Mouse (Mus musculus) stomach, embryonic 15.5 days (tissue): Measurements from ENCODE around the gene Tceal3. TPM values are rescaled to one million over a fixed set of nuclear protein-coding genes. Genes with fewer than 3 reads are reported as not detected.
A peak's percentile ranks its signal among the peaks of the same experiment; 100 is the strongest.
"Not testable (repeated sequence)": the region's sequence is repeated elsewhere in the genome, so short reads cannot be mapped to it uniquely, and the experiment has no call there.

Source experiments
- ATAC-seq: fragments of 200-750 bp; cut with Nextera tagmentation; 2 replicates; pipeline ENCODE4 v1.8.0; 2017; ENCODE audit warnings: low read depth, moderate number of reproducible peaks, moderate TSS enrichment; ENCODE audit not compliant: insufficient read depth, low FRiP score
- H3K27ac ChIP-seq: fragments of 300-500 bp; sonication (generic); 2 replicates; pipeline ENCODE4 v1.5.1; 2015; ENCODE audit warnings: mild to moderate bottlenecking, inconsistent platforms
- H3K27me3 ChIP-seq: fragments of 300-500 bp; sonication (generic); replicated peaks from 2 replicates; pipeline ENCODE4 v1.6.1; 2015; ENCODE audit warnings: inconsistent platforms
- H3K36me3 ChIP-seq: fragments of 300-500 bp; sonication (generic); 2 replicates; pipeline ENCODE4 v1.6.1; 2015; ENCODE audit warnings: inconsistent platforms
- H3K4me1 ChIP-seq: fragments of 300-500 bp; sonication (generic); 2 replicates; pipeline ENCODE4 v1.6.1; 2015; ENCODE audit warnings: inconsistent platforms
- H3K4me2 ChIP-seq: fragments of 300-500 bp; sonication (generic); 2 replicates; pipeline ENCODE4 v1.6.1; 2015; ENCODE audit warnings: mild to moderate bottlenecking, inconsistent platforms
- H3K4me3 ChIP-seq: fragments of 300-500 bp; sonication (generic); replicated peaks from 2 replicates; pipeline ENCODE4 v1.5.1; 2015; ENCODE audit warnings: inconsistent platforms
- H3K9ac ChIP-seq: fragments of 300-500 bp; sonication (generic); 2 replicates; pipeline ENCODE4 v1.6.1; 2015; ENCODE audit warnings: inconsistent platforms
- H3K9me3 ChIP-seq: fragments of 300-500 bp; sonication (generic); 2 replicates; pipeline ENCODE4 v1.6.1; 2016; ENCODE audit warnings: inconsistent platforms
- WGBS: fragments of 180-500 bp; shearing (Covaris S2); methylation state at CpG from one replicate; pipeline ENCODE4 v1.1.7; 2015; 5-methylcytosine and 5-hydroxymethylcytosine counted together
- polyA plus RNA-seq: library from polyadenylated mRNA; unstranded; fragments of >200 nt; fragmentation: Nextera tagmentation; extraction: Ambion mirVana; gene quantifications from 2 replicates; pipeline ENCODE4 v1.2.1, GENCODE M21; 2015

The Tceal3 gene
- polyA plus RNA-seq, 1 experiment from 2014 or later = 7.2 TPM

DNA sequence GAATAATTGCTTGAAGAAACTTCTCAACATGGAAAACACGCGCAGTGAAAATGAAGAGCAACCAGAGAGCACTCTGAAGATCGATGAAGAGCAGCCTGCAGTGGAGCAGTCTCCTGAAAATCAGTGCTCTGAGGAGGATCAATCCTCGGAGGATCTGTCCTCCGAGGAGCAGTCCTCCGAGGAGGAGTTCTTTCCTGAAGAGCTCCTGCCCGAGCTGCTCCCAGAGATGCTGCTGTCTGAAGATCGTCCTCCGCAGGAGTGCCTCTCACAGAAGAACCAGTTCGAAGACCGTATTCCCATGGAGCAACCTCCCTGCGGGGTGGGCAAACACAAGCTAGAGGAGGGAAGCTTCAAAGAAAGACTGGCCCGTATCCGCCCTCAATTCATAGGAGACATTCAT, 118.1 kb downstream of the Tceal3 start:
- Histone ChIP-seq H3K27me3 (no peaks in the 10 kb centered on the region), H3K27ac (peak overlapping the region; percentile 71; the same call in 1 of the 2 replicates), H3K9ac (peak overlapping the region; percentile 32; the same call in 1 of the 2 replicates), H3K9me3 (no peaks in the 10 kb centered on the region), H3K4me2 (peak overlapping the region; percentile 56), H3K36me3 (no peaks in the 10 kb centered on the region), H3K4me1 (no peaks in the 10 kb centered on the region), H3K4me3 (peak overlapping the region; percentile 51)
- WGBS = 31% methylated on average over 14 of the region's 14 CpGs
- ATAC-seq = no peak

DNA sequence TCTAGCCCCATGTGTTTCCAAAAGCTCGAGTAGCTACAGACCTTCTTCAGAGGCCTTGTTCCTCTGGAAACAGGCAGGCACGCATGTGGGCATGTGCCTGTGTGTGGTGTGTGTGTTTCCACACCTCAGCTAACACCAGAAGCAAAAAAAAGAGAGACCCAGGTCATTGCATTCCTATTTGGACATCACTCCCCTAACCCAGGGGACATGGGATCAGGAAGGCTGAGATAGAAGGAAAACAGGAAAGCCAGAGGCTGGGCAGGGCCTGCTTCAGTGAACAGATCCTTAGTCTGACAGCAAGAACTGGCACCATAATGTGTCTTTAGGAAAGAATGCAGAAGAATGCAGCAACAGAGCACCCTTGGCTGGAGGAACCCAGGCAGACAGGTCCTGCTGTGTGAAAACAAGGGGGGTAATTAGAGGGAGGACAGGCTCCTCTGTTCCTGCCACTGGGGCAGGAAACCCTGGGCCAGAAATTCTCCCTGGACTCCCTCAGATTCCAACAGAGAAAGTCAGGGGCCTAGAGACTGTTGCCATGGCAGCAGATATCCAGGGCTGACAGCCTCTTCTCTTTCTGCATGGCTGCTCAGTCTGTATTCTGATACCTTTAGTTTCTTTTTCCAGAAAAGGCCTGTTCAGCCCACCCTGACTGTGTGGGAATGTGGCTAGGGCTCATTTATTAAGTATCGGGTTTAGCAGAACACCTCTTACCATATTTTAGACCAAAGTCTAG, 124.3 kb downstream of the Tceal3 start:
- 60% methylated on average over 3 of the region's 3 CpGs for WGBS
- not testable (repeated sequence) for ATAC-seq, H3K9ac ChIP-seq

More for the DNA sequence above, 124.3 kb downstream of the Tceal3 start:
- not testable (repeated sequence) for H3K4me1 ChIP-seq, H3K27me3 ChIP-seq, H3K36me3 ChIP-seq, H3K9me3 ChIP-seq, H3K4me3 ChIP-seq, H3K4me2 ChIP-seq, H3K27ac ChIP-seq

Other genes with a start within 250 kb of the Tceal3 start
- not detected in 2 replicates for gene Kir3dl1, start 72.8 kb upstream of the Tceal3 start, polyA plus RNA-seq
- gene Kir3dl2, start 46.8 kb upstream of the Tceal3 start, polyA plus RNA-seq = not detected in 2 replicates
- 8.6 and 8.8 TPM in 2 replicates for gene Tceal1, start 117.1 kb downstream of the Tceal3 start, polyA plus RNA-seq
- gene Morf4l2, start 152.8 kb downstream of the Tceal3 start, polyA plus RNA-seq = 490 and 503 TPM in 2 replicates
- gene Glra4, start 189.3 kb downstream of the Tceal3 start, polyA plus RNA-seq = 0.08 TPM in 1 of 2 replicates, not detected in the other
- 4.7 and 5.2 TPM in 2 replicates for gene Plp1, start 231.8 kb downstream of the Tceal3 start, polyA plus RNA-seq